Mouse (Mus musculus) stomach, postnatal 0 days (tissue): ENCODE results near the gene Ms4a4d.
"Not testable (repeated sequence)": the region's sequence is repeated elsewhere in the genome, so short reads cannot be mapped to it uniquely, and the experiment has no call there.

Source experiments
- CTCF ChIP-seq: IDR thresholded peaks from 2 replicates; pipeline ENCODE4 v1.5.1; 2016; ENCODE audit warnings: antibody characterized with exemption, low read depth, mild to moderate bottlenecking, moderate library complexity
- EP300 ChIP-seq: optimal IDR thresholded peaks from 2 replicates; pipeline ENCODE3; 2016; ENCODE audit warnings: antibody characterized with exemption

DNA sequence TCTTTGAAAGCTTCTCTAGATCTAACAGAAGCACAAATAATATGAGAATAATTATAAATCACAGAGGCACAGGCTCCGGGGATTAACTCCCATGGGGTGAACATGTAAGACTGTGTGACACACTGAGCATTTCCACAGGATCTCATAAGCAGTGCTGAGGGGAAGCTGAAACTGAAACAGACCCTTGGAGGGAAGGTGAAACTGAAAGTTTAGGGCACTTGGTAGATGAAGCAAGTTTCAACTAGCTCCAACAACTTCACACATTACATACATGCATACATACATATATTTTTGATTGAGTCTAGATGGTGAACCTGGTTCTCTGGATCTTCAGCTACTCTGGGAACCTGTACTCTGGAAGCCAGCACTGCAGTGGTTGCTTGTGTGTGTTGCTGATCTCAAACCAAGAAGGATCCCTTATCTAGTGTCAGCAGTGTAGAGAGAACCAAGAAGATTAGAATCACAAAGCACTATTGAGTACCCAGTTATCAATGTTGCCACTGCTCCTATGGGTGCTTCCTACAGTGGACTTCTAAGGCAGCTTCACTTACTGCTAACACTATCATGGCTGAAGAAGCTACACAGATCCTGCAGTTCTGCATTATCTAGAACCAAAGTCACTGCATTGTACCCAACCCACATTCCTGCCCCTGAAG lies 3.7 kb downstream of the Ms4a4d start:
- TF ChIP-seq CTCF, EP300: not testable (repeated sequence)
